Mouse (Mus musculus) CH12.LX (cell line): Measurements from ENCODE around the gene Iqca.

Experiments
- CTCF ChIP-seq, 2 experiments: IDR thresholded peaks in 1 of 2; conservative IDR thresholded peaks in 1 of 2; 2 replicates each; pipeline ENCODE4 v1.5.1; 2011 to 2012; ENCODE audit warnings: low read depth in 2 of 2, low read length in 2 of 2, improper control_type of control experiment in 1 of 2, inconsistent platforms in 1 of 2, mild to moderate bottlenecking in 1 of 2, moderate library complexity in 1 of 2
- IRF4 ChIP-seq: IDR thresholded peaks from 2 replicates; pipeline ENCODE4 v1.6.1; 2014; ENCODE audit warnings: low read depth, mild to moderate bottlenecking, inconsistent platforms, low read length, improper control_type of control experiment
- MAZ ChIP-seq: IDR thresholded peaks from 2 replicates; pipeline ENCODE4 v1.6.1; 2012; ENCODE audit warnings: low read depth, mild to moderate bottlenecking, inconsistent platforms, low read length, improper control_type of control experiment, moderate library complexity
- POLR2A ChIP-seq: IDR thresholded peaks from 2 replicates; pipeline ENCODE4 v1.6.1; 2011; ENCODE audit warnings: low read depth, mild to moderate bottlenecking, improper control_type of control experiment, low read length
- RCOR1 ChIP-seq: conservative IDR thresholded peaks from 2 replicates; pipeline ENCODE4 v1.6.1; 2012; ENCODE audit warnings: low read depth, mild to moderate bottlenecking, inconsistent platforms, low read length, improper control_type of control experiment

GRCm38 (mm10) chr1:90202207-90202978 is 49.2 kb upstream of the Iqca start:
- TF ChIP-seq POLR2A (no peak), MAZ (peak; percentile 38; the same call in 1 of the 2 replicates), RCOR1 (no peak), CTCF (conservative IDR thresholded peaks at IDR 0.05 in 1 of 2, IDR thresholded peaks at IDR 0.05 in 1 of 2; ENCODE audit: low read depth in 2 of 2, low read length in 2 of 2) (no peak), IRF4 (no peak)
